Mouse (Mus musculus) neural tube, embryonic 15.5 days (tissue): ENCODE data around the gene Snapc2. TPM values are rescaled to one million over a fixed set of nuclear protein-coding genes. Genes with fewer than 3 reads are reported as not detected.

Experiments
- ATAC-seq: fragments of 200-750 bp; cut with Nextera tagmentation; 2 replicates; pipeline ENCODE4 v1.8.0; 2017; ENCODE audit warnings: mild to moderate bottlenecking, moderate TSS enrichment, moderate library complexity; ENCODE audit not compliant: low FRiP score
- H3K27ac ChIP-seq: fragments of 300-500 bp; sonication (generic); replicated peaks from 2 replicates; pipeline ENCODE4 v1.5.1; 2015; ENCODE audit warnings: mild to moderate bottlenecking, inconsistent platforms
- H3K27me3 ChIP-seq: fragments of 300-500 bp; sonication (generic); replicated peaks from 2 replicates; pipeline ENCODE4 v1.6.1; 2015; ENCODE audit warnings: inconsistent platforms
- H3K36me3 ChIP-seq: fragments of 300-500 bp; sonication (generic); 2 replicates; pipeline ENCODE4 v1.6.1; 2015; ENCODE audit warnings: inconsistent platforms
- H3K4me1 ChIP-seq: fragments of 300-500 bp; sonication (generic); 2 replicates; pipeline ENCODE4 v1.6.1; 2015; ENCODE audit warnings: inconsistent platforms
- H3K4me2 ChIP-seq: fragments of 300-500 bp; sonication (generic); 2 replicates; pipeline ENCODE4 v1.6.1; 2015; ENCODE audit warnings: inconsistent platforms, mild to moderate bottlenecking, moderate library complexity
- H3K4me3 ChIP-seq: fragments of 300-500 bp; sonication (generic); replicated peaks from 2 replicates; pipeline ENCODE4 v1.5.1; 2015; ENCODE audit warnings: mild to moderate bottlenecking, inconsistent platforms
- H3K9ac ChIP-seq: fragments of 300-500 bp; sonication (generic); replicated peaks from 2 replicates; pipeline ENCODE4 v1.6.1; 2015; ENCODE audit warnings: mild to moderate bottlenecking, inconsistent platforms
- H3K9me3 ChIP-seq: fragments of 300-500 bp; sonication (generic); replicated peaks from 2 replicates; pipeline ENCODE4 v1.6.1; 2016; ENCODE audit warnings: inconsistent platforms
- WGBS: fragments of 180-500 bp; shearing (Covaris S2); methylation state at CpG from one replicate; pipeline ENCODE4 v1.1.7; 2015; ENCODE audit warnings: mixed read lengths; 5-methylcytosine and 5-hydroxymethylcytosine counted together
- polyA plus RNA-seq: library from polyadenylated mRNA; unstranded; fragments of >200 nt; fragmentation: Nextera tagmentation; extraction: Ambion mirVana; gene quantifications from 2 replicates; pipeline ENCODE4 v1.2.1, GENCODE M21; 2015

The Snapc2 gene
- polyA plus RNA-seq: 63.6 and 69.3 TPM in 2 replicates

- no peaks in the 10 kb centered on the region for H3K27me3 ChIP-seq
- peak within 1 kb of the TSS; percentile 97 for H3K4me3 ChIP-seq
- H3K27ac ChIP-seq: peak within 1 kb of the TSS; percentile 98
- ATAC-seq: peak; percentile 91
- H3K9me3 ChIP-seq: no peaks in the 10 kb centered on the region
- peaks cover 34% of the 10 kb centered on the region for H3K36me3 ChIP-seq
- peaks cover 60% of the 10 kb centered on the region for H3K4me1 ChIP-seq
- peak within 1 kb of the TSS; percentile 85 for H3K4me2 ChIP-seq
- H3K9ac ChIP-seq: peak within 1 kb of the TSS; percentile 99
- WGBS: under 1% methylated on average over 69 of the region's 69 CpGs
These were observed at the start of gene Snapc2 for GRCm38 (mm10) chr8:4252934-4253841. Snapc2 (plus strand) TSS chr8:4253080.

DNA sequence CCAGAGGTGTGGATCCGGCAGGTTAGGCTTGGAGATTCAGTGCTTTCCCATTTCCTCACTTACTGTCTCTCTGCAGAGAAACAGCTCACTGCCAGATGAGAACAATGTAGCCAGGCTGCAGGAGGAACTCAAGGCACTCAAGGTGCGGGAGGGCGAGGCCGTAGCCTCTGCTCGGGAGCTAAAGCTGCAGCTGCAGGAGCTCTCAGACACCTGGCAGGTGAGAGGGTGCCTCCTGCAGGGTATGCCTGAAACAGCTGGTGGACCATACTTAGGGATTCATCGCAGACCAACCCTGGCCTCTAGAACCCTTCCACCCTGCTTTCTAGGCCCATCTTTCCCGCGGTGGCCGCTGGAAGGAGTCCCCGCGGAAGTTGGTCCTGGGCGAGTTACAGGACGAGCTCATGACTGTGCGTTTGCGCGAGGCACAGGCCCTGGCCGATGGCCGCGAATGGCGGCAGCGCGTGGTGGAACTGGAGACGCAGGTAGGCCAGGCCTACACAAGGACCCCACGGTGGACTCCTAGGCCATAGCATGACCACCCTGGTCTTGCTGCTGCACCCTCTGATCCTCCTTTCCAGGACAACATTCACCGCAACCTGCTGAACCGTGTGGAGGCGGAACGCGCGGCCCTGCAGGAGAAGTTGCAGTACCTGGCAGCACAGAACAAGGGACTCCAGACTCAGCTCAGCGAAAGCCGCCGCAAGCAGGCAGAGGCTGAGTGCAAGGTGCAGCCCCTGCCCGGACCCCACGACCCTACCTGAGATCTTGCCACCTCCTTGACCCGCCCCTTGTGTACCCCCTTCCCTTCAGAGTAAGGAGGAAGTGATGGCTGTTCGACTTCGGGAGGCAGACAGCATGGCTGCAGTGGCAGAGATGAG, 47.4 kb upstream of the Snapc2 start:
- no peak overlapping the region for H3K4me2 ChIP-seq
- H3K4me3 ChIP-seq: no peak overlapping the region
- H3K9me3 ChIP-seq: 0 out of 2 replicates have a peak, but pooled peaks cover 3% of the 10 kb centered on the region
- H3K27me3 ChIP-seq: peaks cover 24% of the 10 kb centered on the region
- ATAC-seq: 0 out of 2 replicates have a peak, but pooled peaks have one; percentile 2
- H3K9ac ChIP-seq: no peak overlapping the region
- peaks cover 74% of the 10 kb centered on the region for H3K36me3 ChIP-seq
- H3K27ac ChIP-seq: no peak overlapping the region
- peaks cover 37% of the 10 kb centered on the region for H3K4me1 ChIP-seq
- WGBS: 18% methylated on average over 37 of the region's 38 CpGs

DNA sequence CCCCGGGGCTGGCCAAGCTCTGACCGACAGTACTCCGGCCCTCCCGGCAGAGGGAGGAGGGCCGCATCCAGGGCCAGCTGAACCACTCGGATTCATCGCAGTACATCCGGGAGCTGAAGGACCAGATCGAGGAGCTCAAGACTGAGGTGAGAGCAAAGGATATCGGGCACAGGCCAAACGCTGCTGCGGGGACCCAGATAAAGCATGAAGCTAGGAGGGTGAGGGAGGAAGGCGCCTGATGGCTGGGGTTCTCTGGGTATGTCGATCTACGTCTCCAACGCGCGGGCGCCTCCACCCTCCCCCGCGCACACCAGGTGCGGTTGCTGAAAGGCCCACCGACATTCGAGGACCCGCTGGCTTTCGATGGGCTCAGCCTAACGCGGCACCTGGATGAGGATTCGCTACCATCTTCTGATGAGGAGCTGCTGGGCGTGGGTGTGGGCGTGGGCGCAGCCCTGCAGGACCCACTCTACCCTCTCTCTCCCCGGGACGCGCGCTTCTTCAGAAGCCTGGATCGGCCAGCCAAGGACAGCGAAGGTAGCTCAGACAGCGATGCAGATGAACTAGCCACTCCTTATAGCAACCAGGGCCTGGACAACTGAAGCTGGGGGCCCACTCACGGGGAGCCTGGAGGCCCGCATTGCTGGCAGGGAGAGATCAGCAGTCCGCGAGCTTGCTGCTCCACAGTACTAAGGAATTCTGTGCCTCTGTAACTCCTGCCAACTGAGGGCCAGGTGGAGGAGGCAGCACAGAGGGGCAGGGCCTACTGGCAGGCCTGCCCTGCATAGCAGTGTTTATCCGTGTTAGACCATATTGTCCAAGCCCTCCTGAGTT, 46.5 kb upstream of the Snapc2 start:
- H3K9ac ChIP-seq: no peak overlapping the region
- peaks cover 45% of the 10 kb centered on the region for H3K4me1 ChIP-seq
- 0 out of 2 replicates have a peak, but pooled peaks cover 3% of the 10 kb centered on the region for H3K9me3 ChIP-seq
- ATAC-seq: peak; percentile 11; the same call in 1 of the 2 replicates
- no peak overlapping the region for H3K4me2 ChIP-seq
- 15% methylated on average over 44 of the region's 44 CpGs for WGBS
- peaks cover 24% of the 10 kb centered on the region for H3K27me3 ChIP-seq
- H3K36me3 ChIP-seq: peaks cover 71% of the 10 kb centered on the region
- H3K4me3 ChIP-seq: no peak overlapping the region
- H3K27ac ChIP-seq: no peak overlapping the region

- Histone ChIP-seq H3K27ac (no peak overlapping the region), H3K9me3 (0 out of 2 replicates have a peak, but pooled peaks cover 3% of the 10 kb centered on the region), H3K4me3 (no peak overlapping the region), H3K36me3 (peaks cover 66% of the 10 kb centered on the region), H3K4me1 (peaks cover 47% of the 10 kb centered on the region), H3K4me2 (no peak overlapping the region), H3K27me3 (peaks cover 24% of the 10 kb centered on the region), H3K9ac (no peak overlapping the region)
- 73% methylated on average over 2 of the region's 2 CpGs for WGBS
- ATAC-seq: no peak
These were observed 45.9 kb upstream of the Snapc2 start for GRCm38 (mm10) chr8:4207016-4207350.

- Histone ChIP-seq H3K27me3 (peaks cover under 1% of the 10 kb centered on the region; the same call in 1 of the 2 replicates), H3K27ac (peak overlapping the region; percentile 51; the same call in 1 of the 2 replicates), H3K4me1 (peaks cover 73% of the 10 kb centered on the region), H3K4me2 (no peak overlapping the region; the same call in 1 of the 2 replicates), H3K4me3 (no peak overlapping the region), H3K9ac (no peak overlapping the region), H3K9me3 (0 out of 2 replicates have a peak, but pooled peaks cover 3% of the 10 kb centered on the region), H3K36me3 (peaks cover 27% of the 10 kb centered on the region)
- 75% methylated on average over 6 of the region's 6 CpGs for WGBS
- no peak for ATAC-seq
These were observed 41.8 kb upstream of the Snapc2 start for GRCm38 (mm10) chr8:4211097-4211496.

- Histone ChIP-seq H3K4me2 (peak overlapping the region; percentile 96), H3K9me3 (0 out of 2 replicates have a peak, but pooled peaks cover 3% of the 10 kb centered on the region), H3K4me1 (peaks cover 63% of the 10 kb centered on the region), H3K36me3 (peaks cover 19% of the 10 kb centered on the region), H3K4me3 (peak overlapping the region; percentile 75), H3K27me3 (no peaks in the 10 kb centered on the region), H3K27ac (peak overlapping the region; percentile 72), H3K9ac (peak overlapping the region; percentile 56)
- WGBS: 1% methylated on average over 25 of the region's 25 CpGs
- ATAC-seq: peak; percentile 1
These were observed 40.1 kb upstream of the Snapc2 start for GRCm38 (mm10) chr8:4212809-4213209.

DNA sequence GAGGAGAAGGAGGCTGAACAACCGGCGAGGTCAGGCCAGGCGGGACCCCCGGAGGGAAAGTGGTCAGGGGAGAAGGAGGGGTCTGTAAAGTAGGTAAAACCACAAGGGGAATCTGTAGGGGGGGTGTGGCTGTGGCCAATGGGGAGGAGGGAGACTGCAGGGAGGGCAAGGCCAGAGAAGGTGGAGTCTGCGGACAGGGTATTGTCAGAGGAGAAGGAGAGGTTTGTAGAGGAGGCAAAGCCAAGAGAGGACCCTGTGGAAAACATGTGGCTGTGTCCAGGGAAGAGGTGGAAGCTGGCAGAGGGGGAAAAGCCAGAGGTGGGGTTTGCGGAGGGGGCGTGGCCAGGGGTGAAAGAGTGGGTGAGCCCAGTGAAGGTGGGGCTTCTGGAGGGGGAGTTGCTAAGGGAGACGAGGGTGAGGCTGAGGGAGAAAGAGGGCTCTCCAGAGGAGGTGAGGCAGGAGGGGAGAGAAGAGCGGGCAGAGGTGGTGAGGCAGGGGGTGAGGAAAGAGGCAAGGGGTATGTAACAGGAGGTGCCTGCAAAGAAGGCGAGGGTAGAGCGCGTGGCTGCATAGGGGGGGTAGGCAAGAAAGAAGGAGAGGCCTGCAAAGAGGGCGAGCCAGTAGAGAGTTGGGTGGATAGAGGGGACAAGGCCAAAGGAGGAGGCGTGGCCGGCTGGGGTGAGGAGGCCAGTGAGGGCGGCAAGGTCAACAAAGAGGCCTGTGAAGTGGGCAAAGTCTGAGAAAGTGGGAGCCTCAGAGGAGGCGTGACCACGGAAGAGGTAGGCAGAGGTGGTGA, 39.5 kb upstream of the Snapc2 start:
- ATAC-seq: peak; percentile 17
- peak overlapping the region; percentile 56 for H3K9ac ChIP-seq
- peak overlapping the region; percentile 96 for H3K4me2 ChIP-seq
- H3K36me3 ChIP-seq: peaks cover 15% of the 10 kb centered on the region
- H3K27ac ChIP-seq: peak overlapping the region; percentile 72
- H3K27me3 ChIP-seq: no peaks in the 10 kb centered on the region
- 0 out of 2 replicates have a peak, but pooled peaks cover 3% of the 10 kb centered on the region for H3K9me3 ChIP-seq
- 4% methylated on average over 18 of the region's 18 CpGs for WGBS
- peaks cover 59% of the 10 kb centered on the region for H3K4me1 ChIP-seq
- H3K4me3 ChIP-seq: peak overlapping the region; percentile 75

DNA sequence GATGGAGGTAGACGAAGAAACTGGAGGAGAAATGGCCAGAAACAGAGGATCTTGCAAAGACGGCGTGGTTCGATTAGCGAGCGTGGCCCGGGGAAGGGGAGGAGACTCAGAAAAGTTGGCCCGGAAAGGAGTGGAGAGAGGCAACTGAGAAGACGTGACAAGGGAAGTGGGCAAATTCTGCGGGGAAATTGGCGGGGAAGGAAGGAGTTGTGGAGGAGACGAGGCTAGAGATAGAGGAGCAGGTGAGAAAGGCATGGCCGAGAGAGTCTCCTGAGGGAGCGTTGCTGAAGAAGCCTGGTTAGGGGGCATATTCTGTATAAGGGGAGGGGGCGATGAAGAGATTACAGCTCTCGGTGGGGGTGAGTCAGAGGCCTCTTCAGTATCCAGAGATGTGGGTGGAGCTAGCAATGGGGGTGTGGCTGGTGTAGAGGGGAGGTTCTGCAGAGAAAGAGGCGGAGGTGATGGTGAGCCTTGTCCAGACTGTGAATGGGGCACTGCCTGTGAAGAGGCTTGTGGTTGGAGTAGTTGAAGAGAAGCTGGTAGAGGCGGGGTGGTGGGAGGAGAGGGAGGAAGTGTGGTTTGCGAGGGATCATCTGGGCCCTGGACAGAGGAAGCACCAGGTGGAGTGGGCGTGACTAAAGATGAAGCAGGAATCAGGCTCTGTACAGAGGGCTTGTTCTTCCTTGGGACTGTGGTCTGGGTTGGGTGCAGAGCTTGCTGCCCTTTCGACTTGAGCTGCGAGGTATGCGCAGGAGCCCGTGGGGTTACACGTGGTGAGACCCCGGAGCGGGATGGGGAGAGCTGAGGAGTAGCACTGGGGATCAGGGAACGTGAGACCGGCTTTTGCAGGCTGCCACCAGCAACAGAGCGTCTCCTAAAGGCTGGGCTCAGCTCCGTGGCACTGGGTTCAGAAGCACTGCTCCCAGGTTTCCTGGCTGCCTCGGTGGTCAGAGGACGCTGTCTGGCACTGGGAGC, 38.6 kb upstream of the Snapc2 start:
- ATAC-seq: no peak
- peaks cover 59% of the 10 kb centered on the region for H3K4me1 ChIP-seq
- H3K4me2 ChIP-seq: peak overlapping the region; percentile 96
- H3K36me3 ChIP-seq: peaks cover 15% of the 10 kb centered on the region
- 12% methylated on average over 33 of the region's 33 CpGs for WGBS
- no peaks in the 10 kb centered on the region for H3K27me3 ChIP-seq
- H3K4me3 ChIP-seq: peak overlapping the region; percentile 75
- H3K9ac ChIP-seq: peak overlapping the region; percentile 56
- H3K27ac ChIP-seq: peak overlapping the region; percentile 72
- 0 out of 2 replicates have a peak, but pooled peaks cover 3% of the 10 kb centered on the region for H3K9me3 ChIP-seq

- no peaks in the 10 kb centered on the region for H3K9me3 ChIP-seq
- WGBS: 6% methylated on average over 18 of the region's 18 CpGs
- H3K4me2 ChIP-seq: peak overlapping the region; percentile 96
- H3K36me3 ChIP-seq: no peaks in the 10 kb centered on the region
- peaks cover 46% of the 10 kb centered on the region for H3K4me1 ChIP-seq
- H3K27me3 ChIP-seq: no peaks in the 10 kb centered on the region
- peak overlapping the region; percentile 96 for H3K27ac ChIP-seq
- peak overlapping the region; percentile 75 for H3K4me3 ChIP-seq
- peak overlapping the region; percentile 79 for H3K9ac ChIP-seq
- peak; percentile 20 for ATAC-seq
These were observed 36.6 kb upstream of the Snapc2 start for GRCm38 (mm10) chr8:4216296-4216695.
